Mouse (Mus musculus) megakaryocyte, adult 5-6 weeks (primary cell): Measurements from ENCODE around the gene Pxk. TPM values are rescaled to one million over a fixed set of nuclear protein-coding genes. Genes with fewer than 3 reads are reported as not detected.

Source experiments
- ATAC-seq: 2 replicates; pipeline ENCODE4 v1.8.0; 2016; ENCODE audit warnings: mild to moderate bottlenecking, inconsistent platforms; ENCODE audit not compliant: poor library complexity, severe bottlenecking
- total RNA-seq, 2 experiments: library from RNA; stranded (forward) in 1 of 2; stranded (reverse) in 1 of 2; fragments of 153-499, 151-499 nt in 1 of 2; fragments of 221-1000, 200-1000 nt in 1 of 2; gene quantifications; 2 replicates each; pipeline versions ENCODE4 v1.2.3 to v1.2.4; 2015 to 2017

The Pxk gene
- total RNA-seq, 2 experiments from 2014 or later, result 28.0 to 47.3 TPM

GRCm38 (mm10) chr14:8192727-8193126, 94.7 kb downstream of the Pxk start:
- no peak for ATAC-seq

- ATAC-seq, result no peak
Observed at GRCm38 (mm10) chr14:8200769-8201168, 102.8 kb downstream of the Pxk start.

DNA sequence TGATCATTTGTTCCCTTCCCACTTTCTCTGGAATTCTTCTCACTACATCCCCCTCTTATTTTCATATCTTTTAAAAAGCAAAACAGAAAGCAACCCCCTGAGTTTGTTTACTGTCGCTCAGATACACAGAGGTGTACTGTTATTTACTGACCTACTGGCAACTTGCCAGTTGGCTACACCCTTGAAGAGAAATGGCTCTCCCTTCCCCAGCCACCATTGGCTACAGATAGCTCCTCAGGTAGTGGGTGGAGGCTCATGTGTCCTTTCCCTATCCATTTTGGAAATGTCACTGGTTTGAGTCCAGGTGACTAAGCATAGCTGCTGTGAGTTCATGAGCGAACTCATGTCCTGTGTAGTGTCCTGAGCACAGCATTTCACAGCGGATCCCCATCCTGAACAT, 103.7 kb downstream of the Pxk start:
- ATAC-seq, result no peak

DNA sequence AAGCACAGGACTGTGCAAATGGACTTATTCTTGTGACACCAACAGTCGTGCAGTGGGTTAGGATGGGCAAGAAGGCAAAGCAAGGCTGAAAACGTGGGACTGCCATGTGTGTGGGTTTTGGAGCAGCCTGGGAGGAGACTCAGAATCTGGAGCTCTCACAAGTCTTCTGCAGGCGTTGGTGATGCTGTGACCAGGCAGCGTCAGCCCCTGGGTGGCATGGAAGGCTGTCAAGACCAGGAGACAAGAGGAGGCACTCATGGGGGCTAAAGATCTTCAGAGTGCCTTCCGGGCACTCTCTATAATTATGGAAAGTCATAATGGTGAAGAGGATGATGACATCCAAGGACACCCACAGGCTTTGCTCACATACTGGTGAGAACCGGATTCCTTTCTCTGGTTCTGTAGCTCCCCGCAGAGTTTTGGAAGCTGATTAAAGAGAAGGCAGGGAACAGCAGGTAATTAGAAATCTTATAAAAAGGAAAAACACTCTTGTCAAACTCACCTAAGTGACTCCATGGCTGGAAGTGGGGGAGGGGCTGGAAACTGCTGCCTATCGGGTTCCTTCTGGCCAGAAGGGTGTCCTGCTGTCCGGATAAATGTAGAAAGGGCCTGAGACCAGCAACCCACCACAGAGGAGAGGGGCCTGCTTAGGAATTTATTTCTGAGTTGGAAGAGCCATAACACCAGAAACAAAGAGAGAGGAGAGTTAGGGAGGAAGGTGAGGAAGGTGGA, 108.3 kb downstream of the Pxk start:
- ATAC-seq, result no peak

DNA sequence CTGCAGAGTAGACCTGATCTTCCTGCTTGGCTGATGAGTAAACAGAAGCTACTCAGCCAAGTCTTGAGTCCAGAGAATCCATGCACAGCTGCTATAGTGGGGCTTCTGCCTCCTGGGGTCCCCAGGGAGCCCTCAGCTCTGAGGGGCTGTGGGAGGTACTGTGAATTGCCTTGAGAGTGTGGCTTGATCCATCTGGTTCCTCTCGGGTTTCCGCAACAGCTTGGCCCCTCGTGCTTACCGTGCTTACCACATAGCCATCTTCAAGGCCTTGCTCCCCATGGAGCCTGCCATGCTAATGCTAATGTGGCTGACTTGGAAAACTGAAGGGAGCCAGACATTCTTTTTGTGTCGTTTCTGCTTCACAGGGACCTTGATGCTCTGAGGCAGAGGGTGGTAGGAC, 109.1 kb downstream of the Pxk start:
- no peak for ATAC-seq

GRCm38 (mm10) chr14:8207543-8207942, 109.5 kb downstream of the Pxk start:
- no peak for ATAC-seq

- ATAC-seq, result no peak
Observed at GRCm38 (mm10) chr14:8208876-8209275, 110.9 kb downstream of the Pxk start.

DNA sequence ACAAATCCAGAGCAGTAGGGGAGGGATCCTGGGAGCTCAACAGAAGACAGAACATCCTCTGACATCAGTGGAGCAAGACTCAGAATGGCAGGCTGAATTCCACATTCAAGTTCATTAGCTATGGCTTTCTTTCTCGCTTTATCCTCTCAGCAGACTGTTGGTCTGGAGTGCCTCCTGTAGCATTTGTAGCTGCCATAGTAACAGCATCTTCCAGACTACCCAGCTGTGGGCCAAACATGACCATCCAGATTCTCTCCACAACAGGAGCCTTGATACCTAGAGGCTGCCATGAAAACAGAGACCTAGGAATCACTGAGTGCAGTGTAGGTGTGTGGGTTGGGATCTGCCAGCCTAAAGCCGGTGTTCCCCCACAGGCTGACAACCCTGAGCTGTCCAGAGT, 111.9 kb downstream of the Pxk start:
- ATAC-seq, result no peak

GRCm38 (mm10) chr14:8212996-8213395, 115.0 kb downstream of the Pxk start:
- no peak for ATAC-seq

DNA sequence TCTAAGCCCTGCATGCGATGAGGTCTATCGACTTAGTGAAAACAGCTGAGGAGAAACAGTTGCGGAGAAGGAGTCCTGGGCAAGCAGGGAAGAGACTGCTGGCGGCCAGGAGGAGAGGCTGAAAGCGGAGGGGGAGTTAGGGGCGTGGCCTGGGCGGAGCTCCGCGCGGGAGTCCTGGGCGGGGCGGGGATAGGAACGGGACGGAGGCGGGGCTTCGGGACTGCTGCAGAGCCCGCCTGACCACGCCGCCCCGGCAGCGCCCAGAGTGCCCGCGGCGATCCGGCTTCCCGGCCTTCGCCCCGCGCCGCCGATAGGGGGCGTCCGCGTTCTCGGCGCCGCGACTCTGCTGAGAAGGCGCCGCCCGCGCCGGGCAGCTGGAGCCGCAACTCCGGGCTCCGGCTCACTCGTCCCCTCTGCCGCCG, 115.8 kb downstream of the Pxk start, which contains the start of gene Kctd6:
TSS of gene Kctd6 (plus strand) at position 338 of the 422 bp plus-strand sequence.
- ATAC-seq, result peak; percentile 97

Other genes with a start within 250 kb of the Pxk start
- gene Gm45521, start 140.9 kb upstream of the Pxk start, total RNA-seq (2015), result not detected in 2 replicates
- gene Gm45521, start 140.9 kb upstream of the Pxk start, total RNA-seq (2017), result not detected in 2 replicates
- gene Dnase1l3, start 103.6 kb upstream of the Pxk start, total RNA-seq (2015), result 0.02 and 0.07 TPM in 2 replicates
- not detected in 2 replicates for gene Dnase1l3, start 103.6 kb upstream of the Pxk start, total RNA-seq (2017)
- 0.80 and 1.5 TPM in 2 replicates for gene Abhd6, start 95.3 kb upstream of the Pxk start, total RNA-seq (2015)
- gene Abhd6, start 95.3 kb upstream of the Pxk start, total RNA-seq (2017), result 0.66 TPM in 1 of 2 replicates, not detected in the other
- gene Rpp14, start 17.8 kb upstream of the Pxk start, total RNA-seq (2015), result 14.7 and 14.9 TPM in 2 replicates
- gene Rpp14, start 17.8 kb upstream of the Pxk start, total RNA-seq (2017), result 12.4 and 13.8 TPM in 2 replicates
- gene Pdhb, start 74.8 kb downstream of the Pxk start, total RNA-seq (2015), result 72.7 and 76.3 TPM in 2 replicates
- gene Pdhb, start 74.8 kb downstream of the Pxk start, total RNA-seq (2017), result 101 and 115 TPM in 2 replicates
- gene Kctd6, start 115.9 kb downstream of the Pxk start, total RNA-seq (2015), result 6.2 and 7.3 TPM in 2 replicates
- gene Kctd6, start 115.9 kb downstream of the Pxk start, total RNA-seq (2017), result 6.6 and 9.0 TPM in 2 replicates
- gene Acox2, start 161.1 kb downstream of the Pxk start, total RNA-seq (2015), result not detected in 2 replicates
- not detected in 2 replicates for gene Acox2, start 161.1 kb downstream of the Pxk start, total RNA-seq (2017)
- gene Fam107a, start 219.8 kb downstream of the Pxk start, total RNA-seq (2015), result 0.09 TPM in 1 of 2 replicates, not detected in the other
- gene Fam107a, start 219.8 kb downstream of the Pxk start, total RNA-seq (2017), result not detected in 2 replicates